Mouse (Mus musculus): Measurements from ENCODE around the gene Cish.

Cish gene

GRCm38 (mm10) chr9:107309171-107309570 is 13.3 kb downstream of the Cish start:
- in situ Hi-C loops (cut with MboI; ENCODE audit: low sequenced_read_pairs), result no loop called here

DNA sequence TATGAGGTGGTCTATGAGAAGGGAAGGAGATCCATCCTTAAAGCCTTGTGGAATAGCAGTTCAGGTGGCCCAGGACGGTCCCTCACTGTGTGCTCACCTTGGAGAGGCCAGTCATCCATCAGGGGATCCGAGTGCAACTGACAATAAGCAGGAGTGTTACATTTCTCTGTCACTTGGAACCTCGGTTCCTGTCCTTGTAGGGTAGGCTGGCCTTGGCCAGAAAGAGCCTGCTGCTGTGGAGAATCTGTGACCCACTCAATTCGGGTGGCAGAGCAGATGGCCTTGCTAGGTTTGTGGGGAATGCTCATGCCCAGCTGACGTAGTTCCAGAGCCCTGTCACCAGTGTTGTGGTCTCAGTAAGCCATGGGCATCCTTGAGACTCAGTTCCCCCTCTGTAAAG is 13.8 kb downstream of the Cish start:
- in situ Hi-C loops (cut with MboI; ENCODE audit: low sequenced_read_pairs), result no loop called here

DNA sequence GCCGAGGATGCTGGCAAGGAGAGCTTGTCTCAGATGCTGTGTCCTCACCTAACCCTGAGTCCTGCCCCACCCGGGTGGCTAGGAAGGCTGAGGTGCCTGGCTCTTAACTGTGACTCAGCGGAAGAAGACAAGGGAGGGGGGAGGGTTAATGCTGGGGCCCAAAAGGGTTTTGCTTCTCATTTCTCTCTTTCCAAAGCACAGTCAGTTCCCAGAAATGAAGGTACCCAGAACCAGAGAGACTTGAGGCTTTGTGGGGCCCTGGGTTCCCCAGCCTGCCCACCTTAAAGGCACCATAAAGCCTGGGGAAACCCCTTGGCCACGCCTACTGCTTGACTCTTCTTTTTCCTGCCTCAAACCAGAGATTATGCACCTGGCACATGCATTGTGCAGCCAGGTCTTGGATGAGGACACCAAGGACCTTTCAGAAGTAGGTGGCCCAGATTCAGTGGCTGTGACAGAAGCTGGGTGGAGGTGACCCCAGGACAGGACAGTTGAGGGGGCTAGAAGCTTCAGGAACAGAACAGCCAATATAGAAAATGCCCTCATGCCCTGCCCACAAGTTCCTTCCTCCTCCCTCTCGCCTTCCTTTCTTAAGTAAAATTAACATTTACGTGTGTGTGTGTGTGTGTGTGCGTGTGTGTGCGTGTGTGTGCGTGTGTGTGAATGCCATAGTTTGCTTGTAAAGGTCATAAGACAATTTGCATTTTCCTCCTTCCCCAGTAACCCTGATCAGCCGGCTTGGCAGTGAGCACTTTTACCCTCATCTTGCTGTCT is 17.2 kb downstream of the Cish start:
- in situ Hi-C loops (cut with MboI; ENCODE audit: low sequenced_read_pairs), result no loop called here

- in situ Hi-C loops (cut with MboI; ENCODE audit: low sequenced_read_pairs), result no loop called here
Observed at GRCm38 (mm10) chr9:107313926-107314325, 18.1 kb downstream of the Cish start.

DNA sequence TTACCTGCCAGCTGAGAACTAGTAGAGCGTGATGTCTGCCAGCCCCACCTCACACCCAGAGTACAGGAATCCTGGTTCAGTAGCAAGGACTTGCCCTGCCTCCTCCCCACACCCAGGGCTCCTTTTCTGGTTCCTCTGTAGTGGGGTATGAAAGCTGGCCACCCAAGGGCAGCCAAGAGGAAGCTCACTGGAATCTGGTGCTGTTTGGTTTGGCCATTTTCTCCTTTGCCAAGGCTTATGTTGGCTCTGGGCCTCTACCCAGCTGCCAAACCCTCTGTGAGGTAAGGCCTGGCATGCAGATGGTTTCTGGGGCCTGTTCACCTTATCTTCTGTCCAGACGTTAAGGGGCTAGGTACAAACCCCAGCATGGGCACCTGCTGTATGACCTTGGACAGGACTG is 20.0 kb downstream of the Cish start:
- in situ Hi-C loops (cut with MboI; ENCODE audit: low sequenced_read_pairs), result no loop called here

DNA sequence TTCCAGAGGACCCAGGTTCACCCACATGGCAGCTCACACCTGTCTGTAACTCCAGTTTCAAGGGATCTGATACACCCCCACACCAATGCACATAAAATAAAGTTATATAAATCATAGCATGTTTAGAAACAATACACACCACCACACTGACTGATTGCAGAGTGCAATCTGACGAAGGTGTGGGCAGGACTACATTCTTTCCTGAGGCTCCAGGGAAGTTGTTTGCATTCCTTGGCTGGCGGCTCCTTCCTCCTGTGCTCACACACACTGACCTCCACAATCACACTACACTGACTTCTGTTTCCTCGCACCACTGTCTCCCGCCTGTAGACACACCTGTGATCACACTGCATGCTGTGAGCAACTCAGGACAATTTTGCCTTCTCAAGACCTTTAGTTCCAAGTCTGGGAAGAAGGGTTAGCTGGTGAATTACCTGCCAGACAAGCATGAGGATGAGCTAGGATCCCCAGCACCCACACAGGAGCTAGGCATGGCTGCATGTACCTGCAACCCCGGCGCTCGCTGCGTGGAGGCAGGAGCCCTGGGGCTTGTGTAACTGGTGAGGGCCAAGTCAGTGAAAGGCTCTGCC is 26.7 kb downstream of the Cish start:
- in situ Hi-C loops (cut with MboI; ENCODE audit: low sequenced_read_pairs), result no loop called here

- in situ Hi-C loops (cut with MboI; ENCODE audit: low sequenced_read_pairs), result no loop called here
Observed at GRCm38 (mm10) chr9:107323558-107323957, 27.7 kb downstream of the Cish start.

DNA sequence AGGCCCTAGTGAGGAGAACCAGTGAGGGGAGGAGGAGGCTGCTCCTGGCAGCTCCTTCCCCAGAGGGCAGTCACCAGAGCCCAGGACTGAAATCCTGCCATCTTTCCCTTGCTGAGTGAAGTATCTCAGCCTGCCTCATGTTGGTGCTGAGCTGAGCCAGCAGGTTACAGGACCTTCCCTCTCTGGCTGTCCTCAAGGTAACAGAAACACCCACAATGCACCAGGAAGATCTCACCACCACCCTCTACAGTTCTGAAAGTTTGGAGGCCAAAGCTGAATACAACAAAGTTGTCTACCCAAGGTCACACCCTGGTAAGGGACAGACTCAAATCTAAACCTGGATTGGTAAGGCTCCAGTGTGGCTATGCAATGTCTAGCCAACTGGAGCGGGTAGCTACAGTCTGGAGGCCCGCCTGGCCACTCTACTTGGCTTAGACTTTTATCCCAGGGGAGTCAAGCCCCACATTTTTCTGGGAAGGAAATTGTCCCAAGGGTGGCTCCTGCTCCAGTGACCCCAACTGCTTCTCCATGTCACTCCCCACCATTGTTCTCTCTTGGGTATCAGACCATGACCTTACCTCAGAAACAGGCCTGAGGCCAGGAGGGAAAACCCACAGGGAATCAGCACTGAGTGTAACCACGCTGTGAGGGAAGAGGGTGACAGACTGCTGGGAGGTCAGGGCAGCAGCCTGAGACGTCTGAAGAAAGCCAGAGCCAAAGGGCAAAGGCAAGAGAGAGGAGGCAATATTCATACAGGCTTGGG is 29.2 kb downstream of the Cish start:
- in situ Hi-C loops (cut with MboI; ENCODE audit: low sequenced_read_pairs), result no loop called here

GRCm38 (mm10) chr9:107325904-107326303 is 30.1 kb downstream of the Cish start:
- in situ Hi-C loops (cut with MboI; ENCODE audit: low sequenced_read_pairs), result no loop called here

- in situ Hi-C loops (cut with MboI; ENCODE audit: low sequenced_read_pairs), result no loop called here
Observed at GRCm38 (mm10) chr9:107327879-107328620, 32.2 kb downstream of the Cish start.

DNA sequence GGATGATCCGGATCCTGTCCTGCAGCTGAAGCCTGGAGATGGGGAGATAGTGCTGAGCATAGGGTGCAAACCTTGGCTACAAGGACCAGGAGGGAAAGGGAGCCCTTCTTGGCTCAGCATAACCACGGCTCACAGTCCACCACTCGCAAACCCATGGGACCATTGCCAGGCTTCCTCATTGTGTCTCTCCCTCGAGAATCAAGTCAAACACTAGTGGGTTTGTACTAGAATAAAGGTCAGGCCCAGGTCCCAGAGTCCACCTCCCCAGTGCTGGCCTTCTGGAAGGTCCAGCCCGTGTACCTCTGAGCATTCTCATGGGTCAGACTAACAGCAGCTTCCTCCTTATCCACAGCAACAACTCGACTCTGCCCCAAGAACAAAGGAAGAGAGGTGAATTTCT is 35.0 kb downstream of the Cish start:
- in situ Hi-C loops (cut with MboI; ENCODE audit: low sequenced_read_pairs), result no loop called here

DNA sequence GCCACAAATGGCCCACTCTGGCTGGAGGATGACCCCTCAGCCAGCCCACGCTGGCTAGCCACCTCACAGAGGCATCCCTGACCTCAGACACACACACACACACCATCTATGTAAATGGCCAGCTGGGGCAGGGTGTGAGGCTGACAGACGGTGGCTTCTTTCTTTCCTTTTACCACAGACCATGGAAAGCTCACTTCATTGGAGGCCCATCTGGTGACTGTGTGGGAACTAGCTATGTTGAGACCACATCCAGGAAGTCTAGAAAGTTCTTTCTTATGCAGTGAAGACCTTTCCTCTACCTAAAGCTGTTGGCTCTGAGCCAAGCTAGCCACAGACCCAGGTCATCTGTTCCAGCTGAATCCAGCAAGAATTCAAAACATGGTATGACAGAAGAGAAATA is 37.9 kb downstream of the Cish start:
- in situ Hi-C loops (cut with MboI; ENCODE audit: low sequenced_read_pairs), result no loop called here

- in situ Hi-C loops (cut with MboI; ENCODE audit: low sequenced_read_pairs), result no loop called here
Observed at GRCm38 (mm10) chr9:107334356-107334755, 38.5 kb downstream of the Cish start.

DNA sequence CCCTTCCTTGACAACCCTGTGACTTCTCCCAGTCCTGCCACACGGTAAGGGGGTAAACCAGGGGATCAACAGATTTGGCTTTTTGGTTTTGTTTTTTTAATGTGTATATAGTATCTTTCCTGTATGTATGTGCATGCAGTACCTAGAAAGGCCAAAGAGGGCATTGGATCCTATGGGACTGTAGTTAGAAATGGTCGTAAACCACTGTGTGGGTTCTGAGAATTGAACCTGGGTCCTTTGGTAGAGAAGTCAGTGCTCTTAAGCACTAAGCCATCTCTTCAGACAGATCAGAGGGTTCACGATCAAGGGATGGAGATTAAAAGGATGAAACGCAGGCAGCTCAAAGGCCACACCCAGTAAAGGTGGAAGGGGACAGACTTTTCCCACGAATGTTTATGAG is 39.2 kb downstream of the Cish start:
- in situ Hi-C loops (cut with MboI; ENCODE audit: low sequenced_read_pairs), result loop anchor here (5.0 kb wide), 1 partner anchor 43 kb away; no protein-coding TSS in a partner anchor

- in situ Hi-C loops (cut with MboI; ENCODE audit: low sequenced_read_pairs), result loop anchor here (5.0 kb wide), 1 partner anchor 44 kb away; no protein-coding TSS in a partner anchor
Observed at GRCm38 (mm10) chr9:107335909-107336308, 40.1 kb downstream of the Cish start.

GRCm38 (mm10) chr9:107336386-107336785 is 40.6 kb downstream of the Cish start:
- in situ Hi-C loops (cut with MboI; ENCODE audit: low sequenced_read_pairs), result loop anchor here (5.0 kb wide), 1 partner anchor 44 kb away; no protein-coding TSS in a partner anchor

- in situ Hi-C loops (cut with MboI; ENCODE audit: low sequenced_read_pairs), result loop anchor here (5.0 kb wide), 1 partner anchor 46 kb away; no protein-coding TSS in a partner anchor
Observed at GRCm38 (mm10) chr9:107338172-107338883, 42.5 kb downstream of the Cish start, which contains the start of gene Hemk1. Gene Hemk1, minus strand, starts transcription at chr9:107338350.

DNA sequence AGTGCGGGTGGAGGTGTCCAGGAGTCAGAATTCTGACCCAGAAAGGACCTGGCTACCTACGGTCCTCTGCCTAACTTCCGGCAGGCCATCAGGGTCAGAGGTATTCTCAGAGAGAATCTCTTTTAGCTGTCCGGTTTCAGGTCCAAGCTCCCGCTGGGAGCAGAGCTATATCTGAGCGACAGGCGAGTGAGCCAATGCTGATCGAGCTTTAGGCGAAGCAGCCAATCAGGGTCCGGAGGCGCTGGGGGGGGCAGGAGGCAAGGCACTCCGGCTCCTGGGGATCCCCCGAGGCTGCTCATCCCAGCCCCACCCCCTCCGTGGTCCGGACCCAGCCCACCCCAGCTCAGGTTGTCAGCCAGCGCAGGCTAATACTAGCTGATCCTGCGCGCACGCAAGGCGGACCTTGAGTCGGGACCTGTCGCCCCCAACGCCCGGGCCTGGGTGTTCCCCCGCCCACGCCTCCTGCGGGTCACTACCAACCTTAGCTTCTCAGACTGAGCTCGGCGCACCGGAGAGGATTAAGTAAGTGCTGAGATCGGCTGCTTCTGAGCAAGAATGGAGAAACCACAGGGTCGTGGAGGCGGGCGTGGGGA is 44.5 kb downstream of the Cish start, which contains the start of gene 6430571L13Rik:
TSS of gene 6430571L13Rik (plus strand) at position 336 of the 593 bp plus-strand sequence.
- in situ Hi-C loops (cut with MboI; ENCODE audit: low sequenced_read_pairs), result no loop called here

DNA sequence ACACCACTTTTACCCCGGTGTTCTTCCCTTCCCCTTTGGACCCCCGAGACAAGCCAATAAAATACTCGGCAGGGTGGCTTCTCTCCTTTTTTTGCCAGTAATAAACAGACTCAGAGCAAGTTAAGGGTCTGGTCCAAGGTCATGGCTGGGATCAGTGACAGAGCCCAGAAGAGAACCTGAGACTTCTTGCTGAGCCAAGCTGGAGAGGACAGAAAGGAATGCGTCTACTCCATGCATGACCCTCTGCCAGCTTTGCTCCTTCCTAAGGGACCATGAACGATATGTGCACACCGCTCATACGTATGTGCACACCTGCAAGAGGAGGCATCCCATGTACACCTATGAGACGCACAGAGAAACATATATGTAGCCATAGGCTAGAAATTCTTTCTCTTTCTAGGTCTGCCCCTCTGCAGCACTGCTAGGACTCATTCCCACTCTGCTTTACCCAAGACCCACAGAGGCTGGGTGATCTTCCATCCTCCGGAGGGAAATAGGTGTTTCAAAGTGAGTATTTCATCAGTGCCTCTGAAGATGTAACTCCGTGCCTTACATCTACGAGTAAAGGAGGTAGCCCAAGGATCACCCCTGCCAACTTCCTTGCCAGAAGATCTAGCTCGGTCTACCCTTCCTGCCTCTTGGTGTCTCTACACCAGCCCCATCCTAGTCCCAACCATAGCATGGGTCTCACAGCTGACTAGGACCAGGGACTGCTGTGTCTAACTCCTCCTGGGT is 45.3 kb downstream of the Cish start:
- in situ Hi-C loops (cut with MboI; ENCODE audit: low sequenced_read_pairs), result no loop called here
